Mouse (Mus musculus): ENCODE measurements around the gene P3h3.

- TF ChIP-seq CTCF (IDR thresholded peaks at IDR 0.05; ENCODE audit: extremely low read depth, insufficient read length, insufficient replicate concordance, low read depth, low read length), result no peak
- no peak for TF ChIP-seq POLR2A (IDR thresholded peaks at IDR 0.05; ENCODE audit: low read depth, low read length)
Measured at GRCm38 (mm10) chr6:124863658-124864298, 6.2 kb upstream of the P3h3 start, which contains the start of gene Gpr162.
